Mouse (Mus musculus) cerebellum, adult 9-11 months (tissue): ENCODE data around the gene Kat14.
"Not testable (repeated sequence)": the region's sequence is repeated elsewhere in the genome, so short reads cannot be mapped to it uniquely, and the experiment has no call there.

Experiments
- DNase-seq: peaks from one replicate; pipeline ENCODE4 v3.0.0; 2022

Gene Kat14

GRCm38 (mm10) chr2:144368400-144369019 lies at the start of gene Kat14, which contains the start of gene Pet117:
TSS of gene Kat14 (plus strand) at chr2:144368983.
TSS of gene Pet117 (plus strand) at chr2:144368996.
- peak; percentile 92 for DNase-seq

- no peak for DNase-seq
These were observed 44.6 kb upstream of the Kat14 start for GRCm38 (mm10) chr2:144324218-144324617.

DNA sequence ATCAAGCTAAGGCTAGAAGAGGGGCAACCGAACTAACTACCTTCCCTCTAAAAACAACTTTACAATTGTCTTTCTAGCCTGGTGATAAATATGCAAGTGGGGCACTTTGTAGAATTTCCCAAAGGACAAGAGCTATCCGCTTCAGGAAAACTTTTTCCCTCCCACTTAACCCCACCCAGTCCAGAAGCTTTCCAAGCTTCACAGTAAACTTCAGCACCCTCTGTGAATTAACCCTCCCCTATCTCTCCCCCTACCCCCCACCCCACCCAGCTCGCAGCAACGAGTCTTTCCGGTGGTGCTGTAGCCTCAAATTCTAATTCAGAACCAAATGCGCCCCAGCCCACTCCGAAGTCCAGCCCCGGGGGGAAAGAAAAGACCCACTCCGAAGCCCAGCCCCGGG lies 39.3 kb upstream of the Kat14 start:
- DNase-seq: no peak

DNA sequence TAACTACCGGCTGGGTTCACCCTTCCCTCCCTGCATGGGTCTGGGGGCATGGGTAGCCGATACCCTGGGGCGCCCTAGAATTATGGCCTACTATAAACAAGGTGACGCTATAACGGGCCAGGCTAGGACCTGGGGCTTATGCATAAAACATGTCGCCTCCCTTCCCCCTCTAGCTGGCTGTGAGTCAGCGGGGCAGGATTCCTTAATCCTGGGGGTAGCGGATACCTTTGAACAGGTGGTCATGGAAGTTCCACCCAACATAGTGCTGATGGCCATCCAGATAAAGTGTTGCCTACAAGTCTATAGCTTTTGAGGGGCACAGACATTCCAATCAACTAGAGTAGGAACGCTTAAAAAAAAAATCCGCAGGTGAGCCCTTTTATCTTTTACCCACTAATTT lies 38.8 kb upstream of the Kat14 start:
- DNase-seq: no peak

GRCm38 (mm10) chr2:144330352-144330959 lies 38.3 kb upstream of the Kat14 start:
- DNase-seq: no peak

DNA sequence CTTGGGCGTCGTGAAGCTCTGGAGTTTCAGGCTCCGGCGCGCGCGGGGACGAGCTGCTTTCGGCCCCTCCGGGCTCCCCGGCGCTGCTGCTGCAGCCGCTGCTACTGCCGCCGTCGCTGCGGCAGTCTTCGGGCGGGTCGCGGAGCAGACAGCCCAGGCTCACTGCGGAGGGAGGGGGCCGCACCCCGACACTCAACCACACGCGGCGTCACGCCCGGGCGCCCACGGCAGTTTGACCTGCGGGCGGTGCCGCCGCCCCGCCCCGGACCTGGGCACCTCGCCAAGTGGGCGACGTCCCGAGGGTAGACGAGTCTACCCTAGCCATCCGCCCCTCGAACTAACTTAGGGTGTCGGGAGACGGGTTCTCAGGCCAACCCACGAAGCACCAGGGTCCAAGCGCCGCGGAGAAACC lies 37.8 kb upstream of the Kat14 start:
- DNase-seq: no peak

GRCm38 (mm10) chr2:144331401-144332302 lies 37.1 kb upstream of the Kat14 start, which contains the start of gene Ovol2:
TSS of gene Ovol2 (minus strand) at chr2:144332146.
- DNase-seq: no peak

DNA sequence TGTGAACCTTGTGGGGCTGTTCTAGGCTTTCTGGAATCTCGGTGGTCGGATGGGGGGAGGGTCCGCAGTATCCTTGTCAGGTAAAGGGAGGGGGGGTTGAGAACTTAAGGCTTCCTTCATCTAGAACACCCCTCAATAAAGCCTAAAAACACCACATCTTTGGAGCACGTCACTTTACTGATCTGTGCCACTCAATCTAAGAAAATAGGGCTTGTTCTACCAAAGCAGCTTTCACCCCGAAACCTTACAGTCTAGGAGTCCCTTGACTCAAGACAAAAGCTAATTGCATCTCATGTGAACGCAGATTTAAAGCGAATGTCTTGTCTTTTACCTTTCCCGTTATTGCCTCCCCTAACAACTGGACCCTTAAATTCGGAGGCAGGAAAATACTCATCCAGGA lies 36.3 kb upstream of the Kat14 start:
- DNase-seq: no peak

GRCm38 (mm10) chr2:144333138-144333842 lies 35.5 kb upstream of the Kat14 start:
- DNase-seq: no peak

DNA sequence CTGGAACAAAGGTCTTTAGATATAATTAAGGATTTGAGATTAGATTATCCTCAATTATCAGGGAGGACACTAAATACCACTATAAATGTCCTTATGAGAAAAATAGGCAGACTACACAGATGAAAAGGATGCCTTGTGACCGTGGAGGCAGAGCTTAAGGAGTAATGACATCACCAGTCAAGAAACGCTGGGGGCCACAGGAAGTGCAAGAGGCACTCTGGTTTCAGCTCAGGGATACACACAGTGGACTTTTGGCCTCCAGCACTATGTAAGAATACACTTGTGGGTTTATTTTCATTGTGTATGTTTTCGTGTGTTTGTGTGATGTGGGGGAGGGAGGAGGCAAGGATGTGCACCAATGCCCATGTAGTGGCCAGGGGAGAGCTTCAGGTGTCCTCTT lies 31.6 kb upstream of the Kat14 start:
- DNase-seq: no peak

- no peak for DNase-seq
These were observed 31.1 kb upstream of the Kat14 start for GRCm38 (mm10) chr2:144337701-144338100.

DNA sequence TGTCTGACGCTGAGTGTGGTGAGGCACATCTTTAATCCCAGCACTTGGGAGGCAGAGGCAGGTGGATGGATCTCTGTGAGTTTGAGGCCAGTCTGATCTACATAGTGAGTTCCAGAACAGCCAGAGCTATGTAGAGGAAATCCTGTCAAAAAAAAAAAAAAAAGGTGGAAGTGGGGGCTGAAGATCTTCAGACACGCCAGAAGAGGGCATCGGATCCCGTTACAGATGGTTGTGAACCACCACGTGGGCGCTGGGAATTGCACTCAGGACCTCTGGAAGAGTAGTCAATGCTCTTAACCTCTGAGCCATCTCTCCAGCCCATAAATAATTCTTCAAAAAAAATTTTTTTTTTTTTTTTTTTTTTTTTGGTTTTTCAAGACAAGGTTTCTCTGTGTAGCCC lies 30.6 kb upstream of the Kat14 start:
- DNase-seq: not testable (repeated sequence)

- no peak for DNase-seq
These were observed 25.6 kb upstream of the Kat14 start for GRCm38 (mm10) chr2:144343158-144343557.

GRCm38 (mm10) chr2:144348525-144348924 lies 20.3 kb upstream of the Kat14 start:
- DNase-seq: no peak

DNA sequence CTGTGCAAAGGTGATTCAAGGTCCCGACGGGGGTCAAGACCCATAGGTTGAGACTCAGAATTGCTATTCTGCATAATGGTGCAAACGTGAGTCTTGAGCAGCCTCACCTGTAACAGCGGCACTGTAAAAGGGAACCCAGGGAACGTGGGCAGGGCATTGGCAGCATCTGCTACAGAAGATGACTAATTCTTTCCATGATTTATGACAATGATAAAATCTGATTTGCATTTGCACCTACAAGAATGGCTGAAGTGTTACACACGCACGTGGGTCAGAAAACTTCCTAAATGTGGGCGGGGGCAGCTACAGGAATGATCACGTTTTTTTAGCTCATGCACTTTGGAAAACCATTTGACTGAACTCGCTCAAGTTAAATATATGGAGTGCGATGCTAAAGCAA lies 15.9 kb upstream of the Kat14 start:
- no peak for DNase-seq

GRCm38 (mm10) chr2:144369020-144369421 lies 238 bp downstream of the Kat14 start:
- no peak for DNase-seq

DNA sequence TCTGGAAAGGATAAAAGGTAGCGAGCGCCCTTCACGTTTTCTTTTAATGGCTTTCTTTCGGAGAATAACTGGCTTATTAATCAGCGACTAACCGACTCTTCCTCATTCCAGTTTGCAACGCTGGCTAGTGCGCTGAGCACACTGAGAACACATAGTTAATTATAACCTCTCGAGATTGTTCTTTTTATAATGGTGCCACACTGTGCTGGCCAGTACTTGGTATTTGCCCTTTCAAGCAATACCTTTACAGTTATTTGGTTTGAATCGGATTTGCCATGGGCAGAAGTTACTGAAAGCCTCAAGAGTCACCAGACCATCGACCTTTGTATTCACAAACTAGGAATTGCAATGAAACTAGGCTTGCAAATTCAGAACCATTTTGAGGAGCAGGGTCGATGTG lies 728 bp downstream of the Kat14 start:
- DNase-seq: no peak

DNA sequence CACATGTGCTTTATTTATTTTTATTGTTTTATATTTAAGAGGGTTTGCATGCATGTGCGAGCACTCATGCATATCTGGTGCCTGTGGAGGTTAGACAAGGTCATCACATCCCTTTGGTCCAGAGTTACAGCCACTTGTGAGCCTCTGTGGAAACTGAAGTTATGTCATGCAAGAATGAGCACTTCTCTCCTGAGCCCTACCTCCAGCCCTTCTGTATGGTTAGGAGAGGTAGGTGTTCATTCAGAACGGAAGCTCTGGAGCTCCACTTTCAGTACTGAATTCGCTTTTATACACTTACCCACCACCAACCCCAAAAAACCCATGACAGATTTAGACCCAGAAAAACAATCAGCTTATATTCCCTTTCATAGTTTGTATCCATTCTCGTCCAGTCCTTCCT lies 2.8 kb downstream of the Kat14 start:
- no peak for DNase-seq

DNA sequence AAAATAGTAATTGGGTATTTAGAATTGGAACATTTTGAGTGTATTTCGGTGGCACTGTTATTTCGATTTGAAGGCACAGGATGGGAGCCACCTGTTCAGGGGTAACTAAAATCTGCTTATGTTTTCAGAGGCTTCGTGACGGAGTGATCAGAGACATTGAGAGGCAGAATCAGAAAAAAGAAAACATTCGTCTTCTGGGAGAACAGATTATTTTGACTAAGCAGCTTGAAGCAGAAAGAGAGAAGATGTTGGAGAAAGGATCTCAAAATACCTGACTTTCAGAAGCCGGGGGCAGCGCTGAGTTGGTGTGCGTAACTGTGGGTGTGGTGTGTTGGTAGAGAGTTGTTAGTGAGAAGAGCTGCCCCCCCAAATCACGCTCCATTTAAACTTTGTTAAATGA lies 4.3 kb downstream of the Kat14 start:
- DNase-seq: no peak

- DNase-seq: no peak
These were observed 6.4 kb downstream of the Kat14 start for GRCm38 (mm10) chr2:144375063-144375703.

DNA sequence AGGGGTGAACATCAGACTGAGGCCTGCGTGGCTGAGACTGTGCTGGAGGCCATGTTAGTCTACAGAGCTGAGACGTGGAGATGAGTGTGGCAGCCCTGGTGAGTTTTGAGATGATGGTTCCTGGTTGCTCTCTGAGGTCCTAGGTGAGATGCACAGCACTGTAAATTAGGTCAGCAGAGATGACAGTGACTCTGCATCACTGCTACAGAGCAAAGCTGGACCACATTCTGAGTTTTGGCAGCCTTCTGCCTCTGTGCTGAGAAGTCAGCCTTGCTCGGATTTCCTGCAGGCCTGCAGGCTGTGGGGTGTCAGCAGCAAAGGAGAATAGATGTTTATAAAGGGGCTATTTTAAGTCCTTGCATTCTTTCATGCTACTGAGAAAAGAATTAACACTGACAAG lies 12.5 kb downstream of the Kat14 start:
- peak; percentile 78 for DNase-seq

DNA sequence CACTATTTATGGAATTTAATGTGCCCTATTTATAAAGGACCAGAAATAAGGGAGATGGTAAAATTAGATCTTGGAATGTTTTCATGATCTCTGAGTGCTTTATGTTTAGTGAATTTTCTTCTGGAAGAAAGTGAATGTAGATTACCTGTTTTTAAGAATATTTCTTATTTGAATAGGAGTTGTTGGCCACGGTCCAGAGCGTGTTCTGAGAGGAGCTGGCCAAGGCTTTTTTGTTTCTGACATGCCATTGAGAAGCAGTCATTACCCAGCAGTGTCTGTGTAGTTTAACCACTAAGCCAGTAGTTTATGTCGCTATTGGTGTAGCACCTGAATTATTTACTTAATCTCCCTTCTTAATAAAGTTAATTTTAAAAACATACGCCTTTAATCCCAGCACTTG lies 13.0 kb downstream of the Kat14 start:
- DNase-seq: peak; percentile 19
